22 mouse cellular contexts compared by ENCODE assay signal in genomic region chr8:9072724-9073123, GRCm38 (mm10).
DNase-seq lines count a peak whose midpoint lies in the region; ATAC-seq and TF ChIP-seq lines count a peak whose summit lies in the region.
"Had no signal": no experiment of that assay in that cellular context is flagged by ENCODE, and none has a peak within 500 bp of the region (broad histone marks: within the 10 kb centered on the region; RNA-seq: fewer than 3 reads in every experiment).

No protein-coding gene starts in this region.

- ATAC-seq in Patski = peak; percentile 51
- ATAC-seq: activated CD4-positive, CD25-positive, alpha-beta regulatory T cell, adult 4 months; CD4-positive, CD25-positive, alpha-beta regulatory T cell, adult 4 months; forebrain, embryonic 13.5 days; forebrain, embryonic 15.5 days; forebrain, postnatal 0 days had no signal

- peak; percentile 42 for DNase-seq in adrenal gland, adult 2 months
- no peak for DNase-seq in adrenal gland, postnatal 4 days (ENCODE audit: low spot score in 2 of 2)
- peak; percentile 15 for DNase-seq in adrenal gland, postnatal 14 days
- DNase-seq in adrenal gland, adult 18-20 months (ENCODE audit: low spot score in 2 of 2) = no peak
- DNase-seq in 3T3-L1 (ENCODE audit: low read depth, low spot score) (peak; percentile 5), Patski (ENCODE audit: low read depth, low spot score) (no peak)
- no peak for DNase-seq in kidney, adult 11 months
- no peak for DNase-seq in Muller cell, postnatal 12 days (ENCODE audit: inconsistent ontology term)
- DNase-seq: B cell, adult 2 months; cerebellum, adult 11 months; cerebellum, adult 18-20 months; cerebellum, adult 8-10 months; cerebellum, adult 9-11 months; cerebellum, postnatal 14 days; cerebellum, postnatal 36 days; forebrain, postnatal 0 days had no signal

- H3K27me3 ChIP-seq in Patski = no peaks in the 10 kb centered on the region
- H3K27me3 ChIP-seq: CH12.LX; embryonic facial prominence, embryonic 12.5 days; forebrain, embryonic 13.5 days; forebrain, embryonic 15.5 days had no signal

- in situ Hi-C loops in Patski (cut with MboI; ENCODE audit: low pct_unique_long_range_greater_than_20kb) = no loop called here

- POLR2A ChIA-PET in Patski (lab: Charles Lee) = no interaction called here

- no peak for TF ChIP-seq CTCF in Patski (IDR thresholded peaks at IDR 0.05)

- CTCF ChIA-PET in Patski (lab: Charles Lee) = no interaction called here

Comparison
In these comparisons a context has a peak if more than half of its experiments do, and no peak if none do; other contexts are left out.
1. DNase-seq: peak in adrenal gland, adult 2 months (single experiment), adrenal gland, postnatal 14 days (single experiment) and 3T3-L1 (single experiment); none in adrenal gland, postnatal 4 days (0 of 2), adrenal gland, adult 18-20 months (0 of 2), Patski (single experiment), kidney, adult 11 months (single experiment) and Muller cell, postnatal 12 days (single experiment).